Mouse (Mus musculus): ENCODE results near the gene Nfam1. TPM values are rescaled to one million over a fixed set of nuclear protein-coding genes. Genes with fewer than 3 reads are reported as not detected.

Gene Nfam1
- polyA plus RNA-seq, 1 experiment from 2014 or later, result 2.9 TPM

- peaks cover 32% of the 10 kb centered on the region for H3K4me1 ChIP-seq (ENCODE audit: control insufficient read depth, insufficient read depth, low read length)
- no peak overlapping the region for H3K9ac ChIP-seq (replicated peaks; ENCODE audit: low read length)
- H3K27ac ChIP-seq (replicated peaks; ENCODE audit: low read depth, low read length), result peak overlapping the region; percentile 55
- H3K4me3 ChIP-seq (replicated peaks; ENCODE audit: low read depth, low read length), result no peak overlapping the region
- DNase-seq (peak; percentile 73), ATAC-seq (ENCODE audit: low FRiP score, low TSS enrichment) (no peak)
- no peaks in the 10 kb centered on the region for H3K36me3 ChIP-seq (ENCODE audit: control insufficient read depth, insufficient read depth, low read length)
- no peak overlapping the region for H3K4me2 ChIP-seq (ENCODE audit: low read length)
- 20% methylated on average over 5 of the region's 5 CpGs for WGBS
- H3K27me3 ChIP-seq (ENCODE audit: control insufficient read depth, insufficient read depth, low read length), result no peaks in the 10 kb centered on the region
- H3K9me3 ChIP-seq (ENCODE audit: control insufficient read depth, low read length), result no peaks in the 10 kb centered on the region
These were observed 26.1 kb upstream of the Nfam1 start for GRCm38 (mm10) chr15:83059233-83059660.

GRCm38 (mm10) chr15:83057533-83057932 is 24.4 kb upstream of the Nfam1 start:
- peak overlapping the region; percentile 93 for H3K27ac ChIP-seq (replicated peaks; ENCODE audit: low read depth, low read length)
- H3K27me3 ChIP-seq (ENCODE audit: control insufficient read depth, insufficient read depth, low read length), result no peaks in the 10 kb centered on the region
- no peak overlapping the region for H3K9ac ChIP-seq (replicated peaks; ENCODE audit: low read length)
- ATAC-seq (ENCODE audit: low FRiP score, low TSS enrichment), result no peak
- H3K4me3 ChIP-seq (replicated peaks; ENCODE audit: low read depth, low read length), result no peak overlapping the region
- DNase-seq, result no peak
- peak overlapping the region; percentile 59 for H3K4me2 ChIP-seq (ENCODE audit: low read length)
- H3K4me1 ChIP-seq (ENCODE audit: control insufficient read depth, insufficient read depth, low read length), result peaks cover 41% of the 10 kb centered on the region
- no peaks in the 10 kb centered on the region for H3K9me3 ChIP-seq (ENCODE audit: control insufficient read depth, low read length)
- WGBS, result 72% methylated on average over 8 of the region's 8 CpGs
- H3K36me3 ChIP-seq (ENCODE audit: control insufficient read depth, insufficient read depth, low read length), result no peaks in the 10 kb centered on the region

- no peaks in the 10 kb centered on the region for H3K9me3 ChIP-seq (ENCODE audit: control insufficient read depth, low read length)
- peaks cover 41% of the 10 kb centered on the region for H3K4me1 ChIP-seq (ENCODE audit: control insufficient read depth, insufficient read depth, low read length)
- DNase-seq, result peak; percentile 88
- H3K9ac ChIP-seq (replicated peaks; ENCODE audit: low read length), result peak overlapping the region; percentile 49
- H3K4me3 ChIP-seq (replicated peaks; ENCODE audit: low read depth, low read length), result peak overlapping the region; percentile 28
- WGBS, result under 1% methylated on average over 29 of the region's 29 CpGs
- H3K27me3 ChIP-seq (ENCODE audit: control insufficient read depth, insufficient read depth, low read length), result no peaks in the 10 kb centered on the region
- H3K4me2 ChIP-seq (ENCODE audit: low read length), result peak overlapping the region; percentile 59
- H3K27ac ChIP-seq (replicated peaks; ENCODE audit: low read depth, low read length), result peak overlapping the region; percentile 93
- no peaks in the 10 kb centered on the region for H3K36me3 ChIP-seq (ENCODE audit: control insufficient read depth, insufficient read depth, low read length)
- ATAC-seq (ENCODE audit: low FRiP score, low TSS enrichment), result peak; percentile 82
These were observed 23.4 kb upstream of the Nfam1 start for GRCm38 (mm10) chr15:83056378-83057083.

GRCm38 (mm10) chr15:83055569-83055968 is 22.5 kb upstream of the Nfam1 start:
- no peak for DNase-seq
- H3K27ac ChIP-seq (replicated peaks; ENCODE audit: low read depth, low read length), result peak overlapping the region; percentile 93
- H3K4me1 ChIP-seq (ENCODE audit: control insufficient read depth, insufficient read depth, low read length), result peaks cover 41% of the 10 kb centered on the region
- H3K9me3 ChIP-seq (ENCODE audit: control insufficient read depth, low read length), result no peaks in the 10 kb centered on the region
- ATAC-seq (ENCODE audit: low FRiP score, low TSS enrichment), result no peak
- 0 out of 2 replicates have a peak overlapping the region, but pooled peaks have one; percentile 59 for H3K4me2 ChIP-seq (ENCODE audit: low read length)
- no peaks in the 10 kb centered on the region for H3K27me3 ChIP-seq (ENCODE audit: control insufficient read depth, insufficient read depth, low read length)
- no peak overlapping the region for H3K9ac ChIP-seq (replicated peaks; ENCODE audit: low read length)
- H3K4me3 ChIP-seq (replicated peaks; ENCODE audit: low read depth, low read length), result no peak overlapping the region
- H3K36me3 ChIP-seq (ENCODE audit: control insufficient read depth, insufficient read depth, low read length), result no peaks in the 10 kb centered on the region
- 28% methylated on average over 5 of the region's 5 CpGs for WGBS

GRCm38 (mm10) chr15:83053261-83053660 is 20.2 kb upstream of the Nfam1 start:
- WGBS, result 31% methylated on average over 11 of the region's 11 CpGs
- Histone ChIP-seq H3K36me3 (ENCODE audit: control insufficient read depth, insufficient read depth, low read length) (no peaks in the 10 kb centered on the region), H3K27ac (replicated peaks; ENCODE audit: low read depth, low read length) (no peak overlapping the region), H3K9ac (replicated peaks; ENCODE audit: low read length) (no peak overlapping the region), H3K9me3 (ENCODE audit: control insufficient read depth, low read length) (no peaks in the 10 kb centered on the region), H3K4me2 (ENCODE audit: low read length) (no peak overlapping the region), H3K27me3 (ENCODE audit: control insufficient read depth, insufficient read depth, low read length) (no peaks in the 10 kb centered on the region), H3K4me1 (ENCODE audit: control insufficient read depth, insufficient read depth, low read length) (peaks cover 28% of the 10 kb centered on the region), H3K4me3 (replicated peaks; ENCODE audit: low read depth, low read length) (no peak overlapping the region)
- ATAC-seq (ENCODE audit: low FRiP score, low TSS enrichment) (no peak), DNase-seq (peak; percentile 63)

- DNase-seq, result no peak
- 47% methylated on average over 6 of the region's 6 CpGs for whole genome bisulfite sequencing
- no peaks in the 10 kb centered on the region for H3K36me3 ChIP-seq (ENCODE audit: control insufficient read depth, insufficient read depth, low read length)
These were observed 19.4 kb upstream of the Nfam1 start for GRCm38 (mm10) chr15:83052341-83053104.

GRCm38 (mm10) chr15:83046730-83047129 is 13.6 kb upstream of the Nfam1 start:
- Histone ChIP-seq H3K27me3 (ENCODE audit: control insufficient read depth, insufficient read depth, low read length) (no peaks in the 10 kb centered on the region; the same call in 1 of the 2 replicates), H3K9ac (replicated peaks; ENCODE audit: low read length) (no peak overlapping the region), H3K4me3 (replicated peaks; ENCODE audit: low read depth, low read length) (no peak overlapping the region), H3K9me3 (ENCODE audit: control insufficient read depth, low read length) (no peaks in the 10 kb centered on the region), H3K4me1 (ENCODE audit: control insufficient read depth, insufficient read depth, low read length) (peaks cover 17% of the 10 kb centered on the region), H3K27ac (replicated peaks; ENCODE audit: low read depth, low read length) (no peak overlapping the region), H3K36me3 (ENCODE audit: control insufficient read depth, insufficient read depth, low read length) (no peaks in the 10 kb centered on the region), H3K4me2 (ENCODE audit: low read length) (no peak overlapping the region)
- WGBS, result 90% methylated on average over 7 of the region's 7 CpGs
- ATAC-seq (ENCODE audit: low FRiP score, low TSS enrichment) (no peak), DNase-seq (no peak)

More at GRCm38 (mm10) chr15:83052341-83053104, 19.4 kb upstream of the Nfam1 start:
- H3K4me2 ChIP-seq (ENCODE audit: low read length), result no peak overlapping the region
- H3K27me3 ChIP-seq (ENCODE audit: control insufficient read depth, insufficient read depth, low read length), result no peaks in the 10 kb centered on the region
- no peaks in the 10 kb centered on the region for H3K9me3 ChIP-seq (ENCODE audit: control insufficient read depth, low read length)
- ATAC-seq (ENCODE audit: low FRiP score, low TSS enrichment), result no peak
- H3K4me1 ChIP-seq (ENCODE audit: control insufficient read depth, insufficient read depth, low read length), result peaks cover 23% of the 10 kb centered on the region
- no peak overlapping the region for H3K9ac ChIP-seq (replicated peaks; ENCODE audit: low read length)
- H3K4me3 ChIP-seq (replicated peaks; ENCODE audit: low read depth, low read length), result no peak overlapping the region
- no peak overlapping the region for H3K27ac ChIP-seq (replicated peaks; ENCODE audit: low read depth, low read length)

GRCm38 (mm10) chr15:83046308-83046707 is 13.2 kb upstream of the Nfam1 start:
- H3K9me3 ChIP-seq (ENCODE audit: control insufficient read depth, low read length), result no peaks in the 10 kb centered on the region
- H3K4me3 ChIP-seq (replicated peaks; ENCODE audit: low read depth, low read length), result no peak overlapping the region
- DNase-seq (no peak), ATAC-seq (ENCODE audit: low FRiP score, low TSS enrichment) (no peak)
- no peaks in the 10 kb centered on the region for H3K36me3 ChIP-seq (ENCODE audit: control insufficient read depth, insufficient read depth, low read length)
- no peaks in the 10 kb centered on the region; the same call in 1 of the 2 replicates for H3K27me3 ChIP-seq (ENCODE audit: control insufficient read depth, insufficient read depth, low read length)
- H3K27ac ChIP-seq (replicated peaks; ENCODE audit: low read depth, low read length), result no peak overlapping the region
- no peak overlapping the region for H3K9ac ChIP-seq (replicated peaks; ENCODE audit: low read length)
- no peak overlapping the region for H3K4me2 ChIP-seq (ENCODE audit: low read length)
- H3K4me1 ChIP-seq (ENCODE audit: control insufficient read depth, insufficient read depth, low read length), result peaks cover 17% of the 10 kb centered on the region
- WGBS, result 97% methylated on average over 3 of the region's 3 CpGs

Data from midbrain, embryonic 14.5 days (tissue).